Mouse (Mus musculus): ENCODE results near the gene Lyzl4. TPM values are rescaled to one million over a fixed set of nuclear protein-coding genes. Genes with fewer than 3 reads are reported as not detected.

Lyzl4 gene
- polyA plus RNA-seq, 1 experiment from 2014 or later: not detected

- no peak overlapping the region for H3K27ac ChIP-seq (ENCODE audit: low read depth, low read length)
- no peaks in the 10 kb centered on the region for H3K4me1 ChIP-seq (replicated peaks; ENCODE audit: control insufficient read depth, insufficient read depth, low read length)
- H3K9ac ChIP-seq (ENCODE audit: low read depth, low read length): no peak overlapping the region
- H3K27me3 ChIP-seq (replicated peaks; ENCODE audit: control insufficient read depth, insufficient read depth, low read length): no peaks in the 10 kb centered on the region
- WGBS: 77% methylated on average over 13 of the region's 13 CpGs
- ATAC-seq (replicated peaks; ENCODE audit: low FRiP score) (no peak), DNase-seq (ENCODE audit: low spot score) (no peak)
- no peak overlapping the region for H3K4me2 ChIP-seq
- H3K9me3 ChIP-seq (ENCODE audit: control insufficient read depth, low read length): peaks cover 5% of the 10 kb centered on the region; the same call in 1 of the 2 replicates
- no peaks in the 10 kb centered on the region for H3K36me3 ChIP-seq (ENCODE audit: control insufficient read depth, insufficient read depth, low read length)
- no peak overlapping the region for H3K4me3 ChIP-seq (ENCODE audit: low read depth, low read length)
Measured at GRCm38 (mm10) chr9:121592948-121593550, 48.8 kb downstream of the Lyzl4 start.

DNA sequence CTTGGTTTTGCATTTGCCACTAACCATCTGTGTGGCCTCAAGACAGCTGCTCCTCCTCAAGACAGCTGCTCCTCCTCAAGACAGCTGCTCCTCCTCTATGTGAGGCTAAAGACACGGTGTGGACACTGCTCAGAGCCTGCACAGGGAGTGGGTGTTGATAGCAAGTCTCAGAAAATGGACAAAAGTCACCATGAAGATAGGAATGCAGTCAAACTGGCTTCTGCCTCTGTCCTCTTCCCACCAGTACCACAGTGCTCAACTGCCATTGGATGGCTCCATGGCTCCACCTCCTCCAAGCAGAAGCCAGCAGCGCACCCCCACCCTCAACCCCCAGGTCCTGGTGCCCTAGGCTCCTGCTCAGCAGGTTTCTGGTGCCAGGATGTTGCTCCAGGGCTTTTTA, 52.4 kb downstream of the Lyzl4 start:
- H3K4me3 ChIP-seq (ENCODE audit: low read depth, low read length): no peak overlapping the region
- ATAC-seq (replicated peaks; ENCODE audit: low FRiP score): no peak
- no peaks in the 10 kb centered on the region for H3K27me3 ChIP-seq (replicated peaks; ENCODE audit: control insufficient read depth, insufficient read depth, low read length)
- no peak overlapping the region for H3K9ac ChIP-seq (ENCODE audit: low read depth, low read length)
- H3K4me1 ChIP-seq (replicated peaks; ENCODE audit: control insufficient read depth, insufficient read depth, low read length): no peaks in the 10 kb centered on the region
- H3K4me2 ChIP-seq: no peak overlapping the region
- H3K9me3 ChIP-seq (ENCODE audit: control insufficient read depth, low read length): peaks cover 5% of the 10 kb centered on the region; the same call in 1 of the 2 replicates
- no peak overlapping the region for H3K27ac ChIP-seq (ENCODE audit: low read depth, low read length)
- 45% methylated on average over 2 of the region's 2 CpGs for WGBS
- no peak for DNase-seq (ENCODE audit: low spot score)
- H3K36me3 ChIP-seq (ENCODE audit: control insufficient read depth, insufficient read depth, low read length): no peaks in the 10 kb centered on the region

DNA sequence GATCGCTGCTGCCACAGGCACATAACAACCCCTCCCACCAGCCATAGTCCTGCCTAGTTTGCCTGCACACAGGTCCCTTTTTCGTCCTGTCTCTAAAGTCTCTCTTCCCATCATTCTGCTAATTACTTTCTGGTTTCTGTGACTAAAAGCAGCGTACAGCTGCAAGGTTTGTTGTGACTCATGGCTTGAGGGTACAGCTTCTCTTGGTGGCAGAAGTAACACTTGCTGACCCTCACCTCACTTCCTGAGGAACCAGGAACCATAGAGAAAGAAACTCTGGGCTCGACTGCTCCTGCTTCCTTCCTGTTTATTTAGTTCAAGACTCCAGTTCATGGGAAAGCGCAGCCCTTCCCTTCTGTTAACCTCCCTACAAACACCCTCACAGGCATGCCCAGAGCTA, 67.5 kb downstream of the Lyzl4 start:
- Histone ChIP-seq H3K4me3 (ENCODE audit: low read depth, low read length) (no peak overlapping the region), H3K27me3 (replicated peaks; ENCODE audit: control insufficient read depth, insufficient read depth, low read length) (no peaks in the 10 kb centered on the region), H3K9ac (ENCODE audit: low read depth, low read length) (no peak overlapping the region), H3K4me1 (replicated peaks; ENCODE audit: control insufficient read depth, insufficient read depth, low read length) (no peaks in the 10 kb centered on the region), H3K9me3 (ENCODE audit: control insufficient read depth, low read length) (no peaks in the 10 kb centered on the region), H3K27ac (ENCODE audit: low read depth, low read length) (no peak overlapping the region), H3K4me2 (no peak overlapping the region), H3K36me3 (ENCODE audit: control insufficient read depth, insufficient read depth, low read length) (no peaks in the 10 kb centered on the region)
- DNase-seq (ENCODE audit: low spot score) (no peak), ATAC-seq (replicated peaks; ENCODE audit: low FRiP score) (no peak)
- WGBS: 53% methylated on average over 5 of the region's 5 CpGs

DNA sequence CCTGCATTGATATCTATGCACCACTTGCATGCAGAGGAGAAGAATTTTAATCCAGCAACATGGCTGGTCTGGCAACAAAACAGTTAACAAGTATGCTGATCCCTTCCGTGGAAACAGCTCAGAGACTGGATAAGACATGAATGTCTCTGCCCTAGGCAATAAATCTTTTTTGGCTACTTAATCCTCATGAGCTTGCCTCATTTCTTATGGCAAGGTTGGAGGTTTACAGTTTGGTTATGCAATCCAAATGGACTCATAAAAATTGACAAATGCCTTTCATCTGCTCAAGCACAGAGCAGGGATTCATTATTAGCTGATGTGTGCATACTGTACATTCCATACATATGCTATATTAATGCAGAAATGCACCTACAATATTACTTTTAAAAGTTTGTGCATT, 73.4 kb downstream of the Lyzl4 start:
- Histone ChIP-seq H3K27ac (ENCODE audit: low read depth, low read length) (no peak overlapping the region), H3K27me3 (replicated peaks; ENCODE audit: control insufficient read depth, insufficient read depth, low read length) (no peaks in the 10 kb centered on the region), H3K4me1 (replicated peaks; ENCODE audit: control insufficient read depth, insufficient read depth, low read length) (no peaks in the 10 kb centered on the region), H3K36me3 (ENCODE audit: control insufficient read depth, insufficient read depth, low read length) (no peaks in the 10 kb centered on the region), H3K9ac (ENCODE audit: low read depth, low read length) (no peak overlapping the region), H3K4me3 (ENCODE audit: low read depth, low read length) (no peak overlapping the region), H3K9me3 (ENCODE audit: control insufficient read depth, low read length) (no peaks in the 10 kb centered on the region), H3K4me2 (no peak overlapping the region)
- DNase-seq (ENCODE audit: low spot score): no peak
- no peak for ATAC-seq (replicated peaks; ENCODE audit: low FRiP score)
- whole genome bisulfite sequencing: 45% methylated on average over 1 of the region's 1 CpGs

DNA sequence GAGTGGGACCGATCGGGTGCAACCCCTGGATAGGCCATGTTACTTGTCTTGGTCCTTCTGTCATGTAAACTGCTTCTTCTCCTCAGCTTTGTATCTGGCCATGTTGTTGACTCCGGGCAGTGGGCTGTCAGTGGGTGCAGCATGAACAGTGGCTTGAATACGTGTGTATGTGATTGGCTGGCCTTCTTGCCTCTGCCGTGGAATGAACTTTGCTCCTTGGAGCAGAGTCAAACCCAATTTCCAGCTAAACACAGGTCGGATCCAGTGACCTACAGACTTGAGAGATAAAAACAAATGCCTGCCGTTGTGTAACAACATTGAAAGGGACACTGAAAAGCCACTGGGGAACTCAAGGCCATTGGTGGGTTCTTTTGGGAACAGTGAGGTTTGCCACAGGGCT, 75.5 kb downstream of the Lyzl4 start:
- H3K4me1 ChIP-seq (replicated peaks; ENCODE audit: control insufficient read depth, insufficient read depth, low read length): no peaks in the 10 kb centered on the region
- H3K9me3 ChIP-seq (ENCODE audit: control insufficient read depth, low read length): no peaks in the 10 kb centered on the region
- H3K36me3 ChIP-seq (ENCODE audit: control insufficient read depth, insufficient read depth, low read length): no peaks in the 10 kb centered on the region
- ATAC-seq (replicated peaks; ENCODE audit: low FRiP score) (no peak), DNase-seq (ENCODE audit: low spot score) (no peak)
- no peak overlapping the region for H3K27ac ChIP-seq (ENCODE audit: low read depth, low read length)
- no peak overlapping the region for H3K4me2 ChIP-seq
- H3K9ac ChIP-seq (ENCODE audit: low read depth, low read length): no peak overlapping the region
- H3K4me3 ChIP-seq (ENCODE audit: low read depth, low read length): no peak overlapping the region
- WGBS: 68% methylated on average over 7 of the region's 7 CpGs
- no peaks in the 10 kb centered on the region for H3K27me3 ChIP-seq (replicated peaks; ENCODE audit: control insufficient read depth, insufficient read depth, low read length)

- ATAC-seq (replicated peaks; ENCODE audit: low FRiP score) (no peak), DNase-seq (ENCODE audit: low spot score) (no peak)
- Histone ChIP-seq H3K4me3 (ENCODE audit: low read depth, low read length) (no peak overlapping the region), H3K27ac (ENCODE audit: low read depth, low read length) (no peak overlapping the region), H3K27me3 (replicated peaks; ENCODE audit: control insufficient read depth, insufficient read depth, low read length) (no peaks in the 10 kb centered on the region), H3K36me3 (ENCODE audit: control insufficient read depth, insufficient read depth, low read length) (no peaks in the 10 kb centered on the region), H3K9ac (ENCODE audit: low read depth, low read length) (no peak overlapping the region), H3K9me3 (ENCODE audit: control insufficient read depth, low read length) (no peaks in the 10 kb centered on the region), H3K4me2 (no peak overlapping the region), H3K4me1 (replicated peaks; ENCODE audit: control insufficient read depth, insufficient read depth, low read length) (no peaks in the 10 kb centered on the region)
- WGBS: 74% methylated on average over 7 of the region's 7 CpGs
Measured at GRCm38 (mm10) chr9:121563276-121563675, 78.6 kb downstream of the Lyzl4 start.

GRCm38 (mm10) chr9:121560515-121560914, 81.4 kb downstream of the Lyzl4 start:
- Histone ChIP-seq H3K9me3 (ENCODE audit: control insufficient read depth, low read length) (no peaks in the 10 kb centered on the region), H3K4me1 (replicated peaks; ENCODE audit: control insufficient read depth, insufficient read depth, low read length) (no peaks in the 10 kb centered on the region), H3K4me3 (ENCODE audit: low read depth, low read length) (no peak overlapping the region), H3K27me3 (replicated peaks; ENCODE audit: control insufficient read depth, insufficient read depth, low read length) (no peaks in the 10 kb centered on the region), H3K27ac (ENCODE audit: low read depth, low read length) (no peak overlapping the region), H3K4me2 (no peak overlapping the region), H3K9ac (ENCODE audit: low read depth, low read length) (no peak overlapping the region), H3K36me3 (ENCODE audit: control insufficient read depth, insufficient read depth, low read length) (no peaks in the 10 kb centered on the region)
- ATAC-seq (replicated peaks; ENCODE audit: low FRiP score): no peak
- no peak for DNase-seq (ENCODE audit: low spot score)
- WGBS: 71% methylated on average over 7 of the region's 7 CpGs

GRCm38 (mm10) chr9:121558167-121558566, 83.7 kb downstream of the Lyzl4 start:
- H3K27ac ChIP-seq (ENCODE audit: low read depth, low read length): no peak overlapping the region
- WGBS: 81% methylated on average over 6 of the region's 6 CpGs
- no peaks in the 10 kb centered on the region; the same call in 1 of the 2 replicates for H3K27me3 ChIP-seq (replicated peaks; ENCODE audit: control insufficient read depth, insufficient read depth, low read length)
- H3K9ac ChIP-seq (ENCODE audit: low read depth, low read length): no peak overlapping the region
- DNase-seq (ENCODE audit: low spot score): no peak
- no peaks in the 10 kb centered on the region for H3K9me3 ChIP-seq (ENCODE audit: control insufficient read depth, low read length)
- no peak for ATAC-seq (replicated peaks; ENCODE audit: low FRiP score)
- no peak overlapping the region for H3K4me3 ChIP-seq (ENCODE audit: low read depth, low read length)
- no peaks in the 10 kb centered on the region for H3K36me3 ChIP-seq (ENCODE audit: control insufficient read depth, insufficient read depth, low read length)
- H3K4me2 ChIP-seq: no peak overlapping the region
- H3K4me1 ChIP-seq (replicated peaks; ENCODE audit: control insufficient read depth, insufficient read depth, low read length): no peaks in the 10 kb centered on the region; the same call in 1 of the 2 replicates

DNA sequence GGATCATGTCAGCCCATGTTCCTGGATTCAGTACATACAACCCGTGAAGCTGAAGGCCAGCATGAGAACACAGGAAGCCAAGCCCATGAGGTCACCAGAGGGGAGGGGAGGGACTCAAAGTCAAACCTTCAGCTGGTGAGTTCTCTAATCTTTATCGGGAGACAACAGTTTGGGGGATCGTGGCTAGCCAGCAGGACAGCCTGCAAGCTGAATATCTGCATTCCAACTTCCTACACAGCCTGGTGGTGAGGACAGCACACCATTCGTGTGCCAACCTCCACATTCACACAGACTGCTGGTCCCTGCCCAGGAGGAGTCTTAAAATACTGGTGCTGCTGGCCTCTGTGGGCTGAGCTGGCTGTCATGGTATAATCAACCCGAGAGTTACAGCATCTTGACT, 85.0 kb downstream of the Lyzl4 start:
- Histone ChIP-seq H3K9me3 (ENCODE audit: control insufficient read depth, low read length) (no peaks in the 10 kb centered on the region), H3K27ac (ENCODE audit: low read depth, low read length) (no peak overlapping the region), H3K36me3 (ENCODE audit: control insufficient read depth, insufficient read depth, low read length) (no peaks in the 10 kb centered on the region), H3K4me3 (ENCODE audit: low read depth, low read length) (no peak overlapping the region), H3K4me2 (no peak overlapping the region), H3K4me1 (replicated peaks; ENCODE audit: control insufficient read depth, insufficient read depth, low read length) (no peaks in the 10 kb centered on the region; the same call in 1 of the 2 replicates), H3K9ac (ENCODE audit: low read depth, low read length) (no peak overlapping the region), H3K27me3 (replicated peaks; ENCODE audit: control insufficient read depth, insufficient read depth, low read length) (no peaks in the 10 kb centered on the region; the same call in 1 of the 2 replicates)
- 31% methylated on average over 5 of the region's 5 CpGs for WGBS
- no peak for DNase-seq (ENCODE audit: low spot score)
- ATAC-seq (replicated peaks; ENCODE audit: low FRiP score): no peak

Data from liver, embryonic 11.5 days (tissue).